Mouse (Mus musculus) midbrain, postnatal 0 days (tissue): ENCODE measurements around the gene Mrpl58. TPM values are rescaled to one million over a fixed set of nuclear protein-coding genes. Genes with fewer than 3 reads are reported as not detected.
A peak's percentile ranks its signal among the peaks of the same experiment; 100 is the strongest.

Experiments used
- ATAC-seq: fragments of 200-750 bp; cut with Nextera tagmentation; 2 replicates; pipeline ENCODE4 v1.8.0; 2017; ENCODE audit warnings: moderate number of reproducible peaks, mild to moderate bottlenecking, moderate TSS enrichment, moderate library complexity; ENCODE audit not compliant: low FRiP score
- DNase-seq: peaks from one replicate; pipeline ENCODE4 v3.0.0-alpha.2; 2015; ENCODE audit warnings: low spot score
- H3K27ac ChIP-seq: fragments of 300-500 bp; sonication (generic); 2 replicates; pipeline ENCODE4 v1.5.1; 2014; ENCODE audit warnings: low read depth, mild to moderate bottlenecking, low read length, mixed read lengths
- H3K27me3 ChIP-seq: fragments of 300-500 bp; sonication (generic); 2 replicates; pipeline ENCODE4 v1.6.1; 2014; ENCODE audit warnings: low read length, control low read depth, mixed read lengths; ENCODE audit not compliant: insufficient read depth
- H3K36me3 ChIP-seq: fragments of 300-500 bp; sonication (generic); 2 replicates; pipeline ENCODE4 v1.6.1; 2014; ENCODE audit warnings: low read length, control low read depth, mixed read lengths; ENCODE audit not compliant: insufficient read depth
- H3K4me1 ChIP-seq: fragments of 300-500 bp; sonication (generic); 2 replicates; pipeline ENCODE4 v1.6.1; 2014; ENCODE audit warnings: mild to moderate bottlenecking, control low read depth, antibody characterized with exemption, low read length, mixed read lengths; ENCODE audit not compliant: insufficient read depth
- H3K4me2 ChIP-seq: fragments of 300-500 bp; sonication (generic); 2 replicates; pipeline ENCODE4 v1.6.1; 2014; ENCODE audit warnings: low read depth, mild to moderate bottlenecking, low read length, mixed read lengths; ENCODE audit not compliant: poor library complexity, severe bottlenecking
- H3K4me3 ChIP-seq: fragments of 300-500 bp; sonication (generic); 2 replicates; pipeline ENCODE4 v1.5.1; 2014; ENCODE audit warnings: low read depth, mild to moderate bottlenecking, low read length, moderate library complexity
- H3K9ac ChIP-seq: fragments of 300-500 bp; sonication (generic); replicated peaks from 2 replicates; pipeline ENCODE4 v1.6.1; 2014; ENCODE audit warnings: mild to moderate bottlenecking, low read length, moderate library complexity, mixed read lengths; ENCODE audit not compliant: poor library complexity, severe bottlenecking
- H3K9me3 ChIP-seq: fragments of 300-500 bp; sonication (generic); 2 replicates; pipeline ENCODE4 v1.6.1; 2016; ENCODE audit warnings: low read length, control low read depth
- CTCF ChIP-seq: IDR thresholded peaks from 2 replicates; pipeline ENCODE4 v1.5.1; 2016; ENCODE audit warnings: antibody characterized with exemption, mild to moderate bottlenecking
- WGBS: fragments of 180-500 bp; shearing (Covaris S2); extraction: QIAGEN DNeasy Blood & Tissue Kit; methylation state at CpG from one replicate; pipeline ENCODE4 v1.1.7; 2014; 5-methylcytosine and 5-hydroxymethylcytosine counted together
- polyA plus RNA-seq: library from polyadenylated mRNA; unstranded; fragments of >200 nt; fragmentation: Nextera tagmentation; extraction: Ambion mirVana; gene quantifications from 2 replicates; pipeline ENCODE4 v1.2.1, GENCODE M21; 2015
- total RNA-seq: library from RNA; depleted of rRNA; stranded (reverse); fragments of >200 nt; gene quantifications from 2 replicates; pipeline ENCODE4 v1.2.3, GENCODE M21; 2014

Gene Mrpl58
- total and polyA plus RNA-seq, 2 experiments from 2014 or later: 69.2 to 187 TPM

- WGBS: 38% methylated on average over 7 of the region's 7 CpGs
- Histone ChIP-seq H3K27ac (peak overlapping the region; percentile 88), H3K4me3 (peak overlapping the region; percentile 82), H3K4me2 (peak overlapping the region; percentile 93), H3K27me3 (no peaks in the 10 kb centered on the region), H3K9me3 (no peaks in the 10 kb centered on the region), H3K36me3 (no peaks in the 10 kb centered on the region), H3K4me1 (peaks cover 8% of the 10 kb centered on the region; the same call in 1 of the 2 replicates), H3K9ac (peak overlapping the region; percentile 87)
- peak; percentile 5; the same call in 1 of the 2 replicates for ATAC-seq
- DNase-seq: no peak
- no peak for TF ChIP-seq CTCF
Observed at GRCm38 (mm10) chr11:115366039-115366705, 37.4 kb upstream of the Mrpl58 start.

- Histone ChIP-seq H3K27me3 (no peaks in the 10 kb centered on the region), H3K4me2 (peak overlapping the region; percentile 93), H3K36me3 (no peaks in the 10 kb centered on the region), H3K9ac (peak overlapping the region; percentile 87), H3K4me1 (peaks cover 8% of the 10 kb centered on the region; the same call in 1 of the 2 replicates), H3K9me3 (no peaks in the 10 kb centered on the region), H3K4me3 (peak overlapping the region; percentile 82), H3K27ac (peak overlapping the region; percentile 88)
- TF ChIP-seq CTCF: no peak
- DNase-seq (peak; percentile 87), ATAC-seq (peak; percentile 82)
- WGBS: 1% methylated on average over 28 of the region's 28 CpGs
Observed at GRCm38 (mm10) chr11:115366706-115367394, 36.7 kb upstream of the Mrpl58 start.

GRCm38 (mm10) chr11:115367395-115367944 is 36.1 kb upstream of the Mrpl58 start, which contains the start of gene Hid1:
Gene Hid1 (minus strand): TSS chr11:115367756.
- peaks cover 8% of the 10 kb centered on the region; the same call in 1 of the 2 replicates for H3K4me1 ChIP-seq
- under 1% methylated on average over 37 of the region's 39 CpGs for WGBS

GRCm38 (mm10) chr11:115370368-115370767 is 33.2 kb upstream of the Mrpl58 start:
- no peak for ATAC-seq
- H3K4me1 ChIP-seq: peaks cover 18% of the 10 kb centered on the region; the same call in 1 of the 2 replicates
- WGBS: 65% methylated on average over 7 of the region's 7 CpGs
- DNase-seq: no peak
- H3K27ac ChIP-seq: no peak overlapping the region
- H3K9ac ChIP-seq: no peak overlapping the region
- H3K4me3 ChIP-seq: no peak overlapping the region
- no peak overlapping the region for H3K4me2 ChIP-seq
- no peaks in the 10 kb centered on the region for H3K9me3 ChIP-seq
- H3K36me3 ChIP-seq: no peaks in the 10 kb centered on the region
- H3K27me3 ChIP-seq: no peaks in the 10 kb centered on the region
- no peak for TF ChIP-seq CTCF

More at GRCm38 (mm10) chr11:115367395-115367944, 36.1 kb upstream of the Mrpl58 start, which contains the start of gene Hid1:
- Histone ChIP-seq H3K4me3 (peak within 1 kb of the TSS; percentile 82), H3K27me3 (no peaks in the 10 kb centered on the region), H3K9me3 (no peaks in the 10 kb centered on the region), H3K4me2 (peak within 1 kb of the TSS; percentile 93), H3K27ac (peak within 1 kb of the TSS; percentile 88), H3K9ac (peak within 1 kb of the TSS; percentile 87), H3K36me3 (no peaks in the 10 kb centered on the region)
- ATAC-seq (0 out of 2 replicates have a peak, but pooled peaks have one; percentile 15), DNase-seq (peak; percentile 86)
- TF ChIP-seq CTCF: no peak

- Histone ChIP-seq H3K27ac (no peak overlapping the region), H3K27me3 (no peaks in the 10 kb centered on the region), H3K9me3 (no peaks in the 10 kb centered on the region), H3K36me3 (no peaks in the 10 kb centered on the region), H3K4me1 (peaks cover 12% of the 10 kb centered on the region; the same call in 1 of the 2 replicates), H3K9ac (no peak overlapping the region), H3K4me2 (no peak overlapping the region), H3K4me3 (no peak overlapping the region)
- WGBS: 78% methylated on average over 8 of the region's 8 CpGs
- DNase-seq: no peak
- no peak for TF ChIP-seq CTCF
- ATAC-seq: no peak
Observed at GRCm38 (mm10) chr11:115371354-115371753, 32.2 kb upstream of the Mrpl58 start.
